Mouse (Mus musculus): ENCODE data around the gene Zfp146.
"Not testable (repeated sequence)": the region's sequence is repeated elsewhere in the genome, so short reads cannot be mapped to it uniquely, and the experiment has no call there.

GRCm38 (mm10) chr7:30200661-30201060 is 31.1 kb upstream of the Zfp146 start:
- not testable (repeated sequence) for TF ChIP-seq GATA1 (IDR thresholded peaks at IDR 0.05; ENCODE audit: borderline replicate concordance, low read length); FLI1 (IDR thresholded peaks at IDR 0.05; ENCODE audit: low read length)

Measured in megakaryocyte, embryonic 14.5 days (primary cell).